Mouse (Mus musculus): ENCODE measurements around the gene Wdr20.
A peak's percentile ranks its signal among the peaks of the same experiment; 100 is the strongest.
"Not testable (repeated sequence)": the region's sequence is repeated elsewhere in the genome, so short reads cannot be mapped to it uniquely, and the experiment has no call there.

Wdr20 gene

DNA sequence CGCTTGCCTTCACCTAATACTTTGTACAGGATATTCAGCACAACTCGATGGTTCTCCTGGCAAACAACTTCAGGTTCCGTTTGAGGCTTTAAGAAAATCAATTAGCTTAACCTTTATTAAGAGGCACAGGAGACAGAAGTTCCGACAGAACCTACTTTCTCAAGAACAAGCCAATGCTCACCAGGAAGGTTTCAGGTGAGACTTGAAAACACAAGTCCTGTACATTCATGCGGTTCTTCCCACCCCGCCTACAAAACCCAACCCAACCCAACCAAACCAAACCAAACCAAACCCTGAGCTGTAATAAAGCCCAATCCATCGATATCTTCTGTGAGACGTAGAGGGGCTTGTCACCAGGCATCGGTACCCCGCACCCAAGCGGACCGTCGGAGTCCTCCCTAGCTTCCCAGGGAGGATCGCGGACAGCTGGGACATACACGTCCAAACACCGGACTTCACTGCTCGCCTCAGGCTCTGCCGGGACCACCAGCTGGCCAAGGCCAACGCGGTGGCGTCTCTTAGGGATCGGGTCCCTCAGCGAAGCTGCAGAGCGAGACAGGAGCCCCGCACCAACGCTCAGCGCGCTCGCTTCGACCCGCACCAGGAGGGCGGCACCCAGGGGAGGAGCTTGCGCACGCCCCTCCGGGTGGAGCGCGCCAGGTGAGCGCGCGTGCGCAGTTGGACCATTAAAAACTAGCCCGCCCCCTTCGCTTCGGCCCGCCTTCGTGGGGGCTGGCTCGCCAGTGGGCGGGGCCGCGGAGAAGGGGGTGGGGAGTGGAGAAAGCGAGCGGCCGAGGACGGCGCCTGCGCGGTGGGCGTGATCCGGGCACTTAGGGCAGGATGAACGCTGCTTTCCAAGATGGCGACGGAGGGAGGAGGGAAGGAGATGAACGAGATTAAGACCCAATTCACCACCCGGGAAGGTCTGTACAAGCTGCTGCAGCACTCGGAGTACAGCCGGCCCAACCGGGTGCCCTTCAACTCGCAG, at the start of gene Wdr20:
Gene Wdr20, plus strand, starts transcription at position 775 of the 988 bp plus-strand sequence.
- DNase-seq = peak; percentile 99

DNA sequence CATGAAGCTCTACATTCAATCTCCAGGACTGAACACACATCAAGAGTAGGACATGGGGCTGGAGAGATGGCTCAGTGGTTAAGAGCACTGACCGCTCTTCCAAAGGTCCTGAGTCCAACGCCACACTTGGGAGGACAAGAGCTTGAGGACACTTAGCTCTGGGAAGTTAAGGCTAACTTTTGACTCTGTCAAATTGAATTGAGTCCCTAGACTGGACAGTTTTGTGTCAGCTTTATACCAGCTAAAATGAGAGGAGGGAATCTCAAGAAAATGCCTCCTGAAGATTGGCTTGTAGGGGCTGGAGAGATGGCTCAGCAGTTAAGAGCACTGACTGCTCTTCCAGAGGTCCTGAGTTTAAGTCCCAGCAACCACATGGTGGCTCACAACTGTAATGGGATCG, 48.8 kb upstream of the Wdr20 start:
- not testable (repeated sequence) for DNase-seq

DNA sequence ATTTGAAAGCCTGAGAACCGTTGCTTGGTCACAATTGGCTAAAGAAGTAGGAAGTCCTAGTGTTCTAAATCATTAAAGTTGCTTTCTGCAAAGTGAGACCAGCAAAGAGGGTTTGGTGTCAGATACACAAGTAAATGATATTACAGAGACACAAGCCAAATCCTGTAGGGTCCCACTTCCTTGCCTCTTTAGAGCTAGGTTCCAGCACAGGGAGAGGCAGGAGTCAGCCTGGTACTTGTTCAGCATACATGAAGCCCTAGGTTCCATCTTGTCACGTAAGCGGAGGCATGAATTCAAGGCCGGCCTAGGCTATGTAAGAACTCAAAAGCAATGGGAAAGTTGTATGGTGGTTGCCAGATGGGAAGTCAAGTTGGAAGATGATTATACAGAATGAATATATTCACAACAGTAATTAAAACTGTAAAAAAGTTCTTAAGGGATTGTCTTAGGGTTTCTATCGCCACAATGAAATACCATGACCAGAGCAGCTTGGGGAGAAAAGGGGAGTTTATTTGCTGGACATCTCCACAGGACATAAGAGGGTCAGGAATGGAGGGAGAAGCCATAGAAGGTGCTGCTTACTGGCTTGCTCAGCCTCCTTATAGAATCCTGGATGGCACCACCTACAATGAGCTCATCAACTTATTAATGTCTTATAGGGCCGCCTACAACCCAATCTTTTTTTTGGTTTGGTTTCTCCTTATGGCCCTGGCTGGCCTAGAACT, 47.7 kb upstream of the Wdr20 start:
- DNase-seq = no peak

DNA sequence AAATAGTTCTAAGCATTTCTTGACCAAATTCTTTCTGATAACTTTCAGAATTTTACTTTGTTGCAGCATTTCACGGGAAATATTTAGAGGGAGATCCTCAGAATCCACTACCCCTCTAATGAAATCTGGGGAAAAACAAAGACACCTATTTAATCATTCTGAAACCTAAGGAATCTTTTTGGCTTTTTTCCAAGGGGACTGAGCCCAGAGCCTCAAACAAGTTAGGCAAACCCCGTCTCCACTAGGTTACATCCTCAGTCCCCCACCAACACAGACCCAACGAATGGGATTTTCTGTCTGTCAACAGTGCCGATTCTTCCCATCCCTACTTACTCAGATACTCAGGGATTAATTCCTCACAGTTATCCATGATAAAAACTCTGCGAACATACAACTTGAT, 44.4 kb upstream of the Wdr20 start:
- not testable (repeated sequence) for DNase-seq

DNA sequence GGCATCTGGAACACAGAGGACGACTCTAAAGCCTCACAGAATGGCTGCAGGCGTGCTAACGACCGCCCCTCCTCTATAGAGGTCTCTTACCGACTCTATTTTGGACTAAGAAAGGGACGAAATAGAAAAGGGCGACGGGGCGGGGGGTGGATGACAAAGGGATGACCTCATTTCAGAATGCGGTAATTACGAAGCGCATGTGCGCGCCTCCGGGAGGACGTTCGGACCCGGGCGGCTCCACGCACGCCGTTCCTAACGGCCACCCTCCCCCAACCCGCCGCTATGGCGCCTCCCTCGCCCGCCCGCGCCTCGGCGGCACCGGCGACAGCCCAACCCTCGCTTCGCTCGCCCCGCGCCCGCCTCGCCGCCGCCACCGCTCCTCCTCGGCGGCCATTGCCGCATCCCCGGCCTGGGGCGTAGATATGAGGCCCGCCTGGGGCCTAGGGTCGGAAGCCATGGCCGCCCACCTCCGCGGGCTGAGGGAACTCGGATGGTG, 42.0 kb upstream of the Wdr20 start:
- DNase-seq = peak; percentile 69

DNA sequence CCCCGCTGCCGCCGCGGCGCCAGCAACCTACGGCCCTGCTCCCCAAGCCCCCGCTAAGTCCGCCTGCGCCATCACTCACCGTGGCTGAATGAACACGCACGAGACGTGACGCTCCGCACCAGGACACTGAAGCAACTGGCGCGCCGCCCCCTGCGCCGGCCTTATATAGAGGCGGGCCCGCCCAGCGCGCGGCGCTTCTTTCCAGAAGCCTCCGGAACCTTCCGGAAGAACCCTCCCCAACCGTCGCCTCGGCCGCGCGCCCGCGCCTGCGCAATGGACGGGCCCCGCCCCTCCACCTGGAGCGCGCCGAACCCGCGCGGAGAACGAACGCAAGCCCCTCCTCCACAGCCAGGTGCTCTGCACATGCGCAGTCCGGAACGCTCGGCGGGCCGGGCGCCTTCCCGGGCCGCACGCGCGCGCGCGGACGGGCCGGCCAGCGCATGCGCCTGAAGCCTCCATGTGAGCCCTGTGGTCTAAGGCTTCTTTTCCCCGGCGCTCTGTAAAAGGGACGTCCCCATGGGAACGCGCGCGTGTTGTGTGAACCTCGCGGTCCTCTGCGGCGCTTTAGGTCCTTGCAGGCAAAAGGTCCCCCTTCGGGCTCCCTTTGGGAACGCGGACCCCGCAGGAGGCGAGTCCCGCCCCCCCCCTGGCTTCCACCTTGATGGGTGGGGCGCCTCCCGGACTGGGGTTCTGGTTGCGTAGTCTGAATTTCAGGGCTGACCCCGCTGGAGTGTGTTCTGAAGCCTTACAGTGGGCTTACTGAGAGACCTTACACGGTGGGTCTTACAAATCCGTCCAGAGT, 41.4 kb upstream of the Wdr20 start:
- peak; percentile 98 for DNase-seq

DNA sequence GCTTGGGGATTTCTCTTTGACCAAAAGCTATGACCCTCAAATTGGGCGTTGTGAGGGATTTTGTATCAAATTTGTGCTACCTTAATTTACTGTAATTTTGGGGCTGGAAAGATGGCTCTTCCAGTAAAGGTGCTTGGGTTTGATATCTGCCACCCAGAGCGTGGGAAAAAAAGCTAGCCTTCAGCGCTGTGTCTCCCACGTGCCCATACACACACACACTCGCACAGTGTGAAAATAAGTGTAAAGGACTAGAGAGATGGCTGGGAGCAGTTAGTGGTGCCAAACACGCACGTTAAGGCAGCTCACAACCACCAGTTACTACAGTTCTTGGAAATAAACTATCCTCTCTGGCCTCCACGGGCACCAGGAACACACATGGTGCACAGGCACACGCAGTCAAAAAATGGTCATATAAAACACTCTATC, 40.8 kb upstream of the Wdr20 start:
- peak; percentile 30 for DNase-seq

DNA sequence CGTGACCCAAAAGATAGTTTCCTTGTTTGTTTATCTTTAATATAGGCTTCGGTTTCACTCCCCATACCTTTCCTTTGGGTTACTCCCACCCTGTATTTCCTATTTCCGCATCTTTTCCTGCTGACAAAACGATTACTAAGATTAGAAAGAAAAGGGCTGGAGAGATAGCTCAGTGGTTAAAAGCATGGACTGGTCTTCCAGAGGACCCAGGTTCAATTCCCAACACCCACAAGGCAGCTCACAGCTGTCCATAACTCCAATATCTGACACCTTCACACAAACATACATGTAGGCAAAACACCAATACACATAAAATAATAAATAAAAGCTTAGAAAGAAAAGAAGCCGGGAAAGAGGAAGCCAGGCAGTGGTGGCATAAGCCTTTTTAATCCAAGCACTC, 40.3 kb upstream of the Wdr20 start:
- DNase-seq = no peak

DNA sequence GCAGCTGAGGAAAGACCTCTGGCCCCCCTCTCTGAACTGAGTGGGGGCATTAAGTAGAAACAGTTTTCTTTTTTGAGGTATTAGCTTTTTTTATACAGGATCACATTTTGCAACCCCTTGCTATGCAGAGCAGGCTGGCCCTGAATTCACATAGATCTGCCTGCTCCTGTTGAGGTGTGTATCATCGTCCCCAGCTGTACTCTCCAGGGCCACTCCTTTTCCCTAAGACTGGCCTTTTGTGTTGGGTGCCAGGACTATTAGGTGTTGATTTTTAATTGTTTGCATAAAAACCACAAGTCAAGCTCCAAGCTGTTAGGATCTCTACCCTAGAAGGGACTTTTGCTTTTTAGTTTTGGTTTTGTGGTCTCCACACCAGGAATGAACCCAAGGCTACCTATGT, 39.7 kb upstream of the Wdr20 start:
- DNase-seq = no peak

DNA sequence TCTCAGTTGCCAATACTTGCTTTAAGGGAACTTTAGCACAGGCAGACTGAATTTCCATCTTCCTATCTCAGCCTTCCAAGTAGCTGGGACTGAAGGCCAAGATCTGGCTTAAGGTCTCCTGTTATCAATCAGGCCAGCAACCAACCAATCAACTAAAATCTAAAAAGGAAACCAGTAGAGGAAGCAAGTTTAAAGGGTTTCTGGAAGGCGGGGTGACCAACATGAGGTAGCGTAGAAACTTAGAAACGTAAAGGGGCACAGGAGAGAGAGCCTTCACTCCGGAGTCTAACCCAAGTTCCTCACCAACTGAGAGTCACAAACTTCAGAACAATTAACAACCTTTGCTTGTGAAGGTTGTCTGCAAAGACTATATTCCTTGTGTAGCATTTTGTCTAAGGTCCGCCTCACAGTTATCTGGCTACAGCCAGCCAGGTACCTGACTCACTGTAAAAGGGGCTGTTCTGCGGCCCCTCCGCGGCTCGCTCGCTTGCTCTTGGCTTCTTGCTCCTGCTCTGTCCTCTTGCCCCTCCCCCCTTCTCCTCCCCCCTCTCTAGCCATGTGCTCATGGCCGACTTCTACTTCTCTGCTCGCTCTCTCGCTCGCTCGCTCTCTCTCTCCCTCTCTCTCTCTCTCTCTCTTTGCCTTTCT, 39.1 kb upstream of the Wdr20 start:
- DNase-seq = no peak

DNA sequence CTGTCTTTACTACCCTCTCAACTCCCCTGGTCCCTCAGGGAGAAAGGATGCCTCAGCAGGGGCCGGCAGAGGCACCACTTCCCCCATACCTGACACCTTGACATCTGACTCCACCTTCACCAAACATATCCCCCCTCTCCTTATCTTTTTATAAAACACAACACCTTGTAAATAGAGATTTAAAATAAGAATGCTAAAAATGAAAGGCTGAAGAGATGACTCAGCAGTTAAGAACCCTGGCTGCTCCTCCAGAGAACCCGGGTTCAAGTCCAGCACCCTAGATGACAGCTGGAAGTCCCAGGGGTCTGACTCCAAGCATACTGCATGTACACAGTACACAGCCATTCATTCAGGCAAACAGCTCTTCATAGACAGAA, 38.6 kb upstream of the Wdr20 start:
- DNase-seq = no peak

DNA sequence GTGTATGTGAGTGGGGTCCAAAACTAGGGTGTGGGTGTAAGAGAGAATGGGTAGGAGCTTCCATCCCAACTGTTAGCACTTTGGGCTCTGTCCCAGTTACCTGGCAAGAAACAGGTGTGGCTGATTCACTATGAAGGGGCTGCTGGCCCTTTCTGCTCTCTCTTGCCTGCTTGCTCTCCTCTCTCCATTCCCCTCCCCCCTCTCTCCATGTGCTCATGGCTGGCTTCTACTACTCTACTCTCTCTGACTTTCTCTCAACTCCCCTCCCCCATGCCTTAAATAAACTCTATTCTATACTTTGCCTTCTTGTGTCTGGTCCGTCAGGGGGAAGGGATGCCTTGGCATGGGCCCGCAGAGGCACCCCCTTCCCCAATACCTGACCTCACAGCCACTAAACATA, 37.0 kb upstream of the Wdr20 start:
- DNase-seq = no peak

DNA sequence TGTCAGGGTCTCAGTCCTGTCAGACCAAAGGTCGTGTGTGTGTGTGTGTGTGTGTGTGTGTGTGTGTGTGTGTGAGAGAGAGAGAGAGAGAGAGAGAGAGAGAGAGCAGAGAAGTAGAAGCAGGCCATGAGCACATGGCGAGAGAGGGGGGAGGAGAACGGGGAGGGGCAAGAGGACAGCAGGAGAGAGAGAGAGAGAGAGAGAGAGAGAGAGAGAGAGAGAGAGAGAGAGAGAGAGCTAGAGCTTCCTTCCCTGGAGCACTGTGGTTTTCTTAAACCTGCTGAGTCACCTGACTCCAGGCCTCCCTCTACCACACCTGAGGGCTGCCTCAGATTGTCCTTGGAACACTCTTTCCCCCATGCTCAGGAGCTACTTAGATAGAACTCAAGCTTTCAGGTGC, 36.4 kb upstream of the Wdr20 start:
- not testable (repeated sequence) for DNase-seq

DNA sequence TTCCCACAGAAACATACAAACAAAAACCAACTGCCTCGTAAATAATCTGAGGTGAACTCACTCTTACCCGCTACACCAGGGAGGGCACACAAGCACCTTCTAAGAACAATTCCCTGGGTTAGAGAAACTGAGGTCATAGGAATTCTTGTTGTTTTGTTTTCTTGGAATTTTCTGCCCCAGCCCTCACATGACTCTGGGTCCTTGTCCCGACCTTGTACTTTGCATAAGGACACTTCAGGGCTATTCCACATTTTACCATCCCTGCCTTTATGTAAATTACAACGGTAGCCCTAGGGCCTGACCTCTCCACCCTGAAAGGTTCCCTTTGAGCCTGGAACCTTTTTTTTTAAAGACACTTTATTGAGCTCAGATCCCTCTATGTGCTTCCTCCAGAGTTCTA, 35.2 kb upstream of the Wdr20 start, which contains the start of gene Hsp90aa1:
Gene Hsp90aa1, minus strand, starts transcription at position 173 of the 400 bp plus-strand sequence.
- DNase-seq = no peak

DNA sequence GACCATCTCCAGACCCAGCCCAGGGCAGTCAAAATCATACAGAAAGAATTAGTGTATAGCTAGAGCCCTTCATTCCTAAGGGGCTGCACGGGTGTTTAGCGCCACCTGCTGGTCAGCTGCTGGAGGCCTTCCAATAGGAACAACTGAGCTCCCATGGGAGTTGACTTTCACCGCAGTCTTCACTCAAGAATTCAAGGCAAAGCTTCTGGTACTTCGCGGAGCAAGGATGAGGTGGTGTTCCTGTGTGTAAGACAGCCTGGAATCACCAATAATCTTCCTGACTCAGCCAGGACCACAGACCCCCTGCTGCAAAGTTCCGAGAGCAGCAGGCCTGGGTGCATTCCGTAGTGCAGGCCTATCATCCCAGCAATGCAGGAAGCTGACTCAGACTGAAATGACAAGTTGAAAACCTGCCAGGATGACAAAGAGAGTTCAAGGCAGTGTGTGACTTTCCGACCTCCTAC, 34.7 kb upstream of the Wdr20 start:
- DNase-seq = peak; percentile 81

DNA sequence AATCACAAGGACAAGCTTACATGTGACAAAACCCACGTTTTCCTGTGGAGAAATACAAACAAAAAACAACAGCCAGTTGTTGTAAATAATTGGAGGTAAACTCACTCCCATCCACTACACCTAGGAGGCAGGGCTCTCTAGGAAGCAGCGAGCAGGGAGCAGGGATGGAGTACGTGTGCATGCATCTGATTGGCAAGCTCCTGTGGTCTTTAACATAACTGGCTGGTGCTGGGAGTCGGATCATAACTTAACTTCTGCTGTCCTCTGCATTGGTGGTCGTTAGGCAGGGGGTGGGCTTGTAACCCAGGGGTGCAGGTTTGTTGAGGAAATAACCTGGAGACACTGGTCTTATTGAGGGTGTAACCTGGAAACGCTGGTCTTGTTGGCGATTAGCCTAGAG, 34.1 kb upstream of the Wdr20 start:
- no peak for DNase-seq

DNA sequence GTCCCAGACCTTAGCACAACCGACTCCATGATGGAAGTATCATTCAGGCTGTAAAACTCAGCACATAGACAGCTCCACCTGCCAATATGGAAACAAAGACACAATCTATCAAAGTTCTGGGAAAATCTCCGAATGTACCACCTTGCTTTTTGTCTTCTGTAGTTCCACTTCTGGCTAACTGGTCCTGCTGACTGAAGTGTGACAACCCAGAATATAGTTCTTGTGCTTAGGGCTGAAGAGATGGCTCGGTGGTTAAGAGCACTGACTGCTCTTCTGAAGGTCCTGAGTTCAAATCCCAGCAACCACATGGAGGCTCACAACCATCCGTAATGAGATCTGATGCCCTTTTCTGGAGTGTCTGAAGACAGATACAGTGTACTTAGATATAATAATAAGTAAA, 32.3 kb upstream of the Wdr20 start:
- not testable (repeated sequence) for DNase-seq

DNA sequence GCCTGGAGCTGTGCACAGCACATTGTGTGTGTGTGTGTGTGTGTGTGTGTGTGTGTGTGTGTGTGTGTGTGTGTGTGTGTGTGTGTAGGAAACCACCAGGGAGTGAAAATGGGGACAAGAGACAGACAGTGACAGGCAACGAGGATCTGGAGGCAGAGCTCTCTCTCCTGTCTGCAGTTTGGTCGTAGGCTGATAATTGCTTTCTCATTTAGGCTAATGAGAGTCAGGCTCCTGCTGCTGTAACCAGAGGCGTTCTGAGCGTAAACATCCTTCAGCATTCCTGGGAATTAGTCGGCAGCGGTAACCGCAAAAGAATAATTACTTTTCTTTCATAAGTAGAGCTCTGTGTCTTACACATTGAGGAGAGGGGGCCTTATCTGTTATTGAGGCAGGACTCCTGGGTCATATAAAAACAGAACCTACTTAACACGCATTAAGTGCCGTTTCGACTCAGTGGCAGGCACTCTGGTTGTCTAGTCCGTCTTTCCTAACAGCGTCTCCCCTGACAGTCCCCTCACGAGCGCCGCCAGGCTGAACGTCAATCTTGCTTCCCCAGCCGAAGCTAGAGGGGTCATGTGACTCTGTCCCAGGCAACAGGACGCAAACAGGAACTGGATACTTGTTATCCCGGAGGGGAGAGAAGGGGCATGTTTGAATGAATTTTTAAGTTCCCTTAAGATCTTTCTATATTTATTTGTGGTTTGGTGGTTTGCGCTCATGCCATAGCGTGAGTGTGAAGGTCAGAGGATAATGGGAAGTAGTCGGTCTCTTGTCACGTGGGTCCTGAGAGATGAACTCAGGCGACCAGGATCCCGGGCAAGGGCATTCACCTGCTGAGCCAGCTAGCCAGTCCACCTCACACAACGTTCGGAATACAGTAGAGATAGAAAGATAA, 31.2 kb upstream of the Wdr20 start:
- DNase-seq = peak; percentile 34

DNA sequence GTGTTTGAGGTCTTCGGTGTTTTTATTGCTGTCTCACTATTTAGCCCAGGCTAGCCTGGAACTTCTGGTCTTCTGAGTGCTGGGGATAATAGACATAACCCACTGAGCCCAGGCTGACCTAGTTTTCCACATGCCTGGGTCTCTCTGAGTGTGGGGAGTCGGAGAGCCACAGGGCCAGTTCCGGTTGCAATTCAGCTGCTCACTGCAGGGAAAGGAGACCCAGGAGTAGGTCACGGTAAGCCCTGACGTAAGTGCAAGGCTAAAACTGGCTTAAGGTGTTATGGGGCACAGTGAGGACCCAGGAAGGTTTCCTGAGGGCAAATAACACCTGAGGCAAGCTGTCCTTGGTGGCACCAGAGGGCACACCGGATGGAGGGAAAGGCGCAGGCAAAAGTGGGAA, 30.3 kb upstream of the Wdr20 start:
- DNase-seq = no peak

DNA sequence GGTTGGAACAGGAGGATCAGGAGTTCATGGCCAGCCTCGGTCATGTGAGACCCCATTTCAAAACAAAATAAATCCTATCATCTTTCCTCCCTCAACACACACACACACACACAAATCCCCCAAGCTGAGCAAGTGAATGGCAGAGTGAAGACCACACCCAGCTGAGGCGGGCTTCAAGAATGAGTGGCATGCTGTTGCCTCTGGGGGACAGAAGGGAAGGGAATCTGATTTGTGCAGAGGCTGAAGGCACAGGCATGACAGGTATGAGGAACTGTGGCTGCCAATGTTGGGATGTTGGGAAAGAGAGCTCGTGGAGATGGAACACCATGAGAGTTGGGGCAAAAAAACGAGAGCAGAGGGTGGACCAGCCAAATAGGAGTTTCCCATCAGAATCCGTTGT, 26.5 kb upstream of the Wdr20 start:
- no peak for DNase-seq

DNA sequence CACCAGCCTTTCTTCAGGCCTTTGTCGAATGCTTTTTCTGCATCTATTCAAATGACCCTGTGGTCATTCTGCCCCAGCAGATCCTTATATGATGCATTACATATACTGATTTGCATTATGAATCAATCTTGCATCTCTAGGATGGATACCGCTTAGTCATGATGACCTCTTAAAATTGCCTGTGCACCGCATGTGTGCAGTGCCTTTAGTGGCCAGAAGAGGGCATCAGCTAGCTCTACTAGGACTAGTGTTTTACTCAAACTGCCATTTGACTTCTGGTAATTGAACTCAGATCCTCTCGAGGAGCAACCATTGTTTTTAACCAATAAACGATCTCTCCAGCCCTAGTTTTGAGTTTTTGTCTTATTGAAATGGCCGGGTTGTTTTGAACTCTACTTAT, 24.0 kb upstream of the Wdr20 start:
- DNase-seq = no peak
